Mouse (Mus musculus): ENCODE data around the gene Trp53rkb. TPM values are rescaled to one million over a fixed set of nuclear protein-coding genes. Genes with fewer than 3 reads are reported as not detected.
"Not testable (repeated sequence)": the region's sequence is repeated elsewhere in the genome, so short reads cannot be mapped to it uniquely, and the experiment has no call there.

Trp53rkb gene
- polyA plus RNA-seq (2017; shearing (Covaris generic)) = under 1 TPM; 0.14 to 0.24 TPM

- ATAC-seq = no peak
Measured at GRCm38 (mm10) chr2:166792355-166792754, at the start of gene Trp53rkb. Gene Trp53rkb (plus strand): TSS chr2:166792531.

GRCm38 (mm10) chr2:166743504-166743903, 48.8 kb upstream of the Trp53rkb start:
- ATAC-seq = no peak

- no peak for ATAC-seq
Measured at GRCm38 (mm10) chr2:166744433-166744832, 47.9 kb upstream of the Trp53rkb start.

- ATAC-seq = no peak
Measured at GRCm38 (mm10) chr2:166745849-166746248, 46.5 kb upstream of the Trp53rkb start.

- ATAC-seq = not testable (repeated sequence)
Measured at GRCm38 (mm10) chr2:166746261-166746913, 45.9 kb upstream of the Trp53rkb start.

GRCm38 (mm10) chr2:166750620-166751191, 41.6 kb upstream of the Trp53rkb start:
- ATAC-seq = no peak

GRCm38 (mm10) chr2:166754194-166754593, 38.1 kb upstream of the Trp53rkb start:
- ATAC-seq = no peak

- ATAC-seq = peak; percentile 71
Measured at GRCm38 (mm10) chr2:166754760-166755159, 37.6 kb upstream of the Trp53rkb start.

- no peak for ATAC-seq
Measured at GRCm38 (mm10) chr2:166757969-166758368, 34.4 kb upstream of the Trp53rkb start.

- ATAC-seq = no peak
Measured at GRCm38 (mm10) chr2:166764051-166764450, 28.3 kb upstream of the Trp53rkb start.

- ATAC-seq = no peak
Measured at GRCm38 (mm10) chr2:166767591-166767990, 24.7 kb upstream of the Trp53rkb start.

- ATAC-seq = no peak
Measured at GRCm38 (mm10) chr2:166771396-166771795, 20.9 kb upstream of the Trp53rkb start.

GRCm38 (mm10) chr2:166773587-166773986, 18.7 kb upstream of the Trp53rkb start:
- no peak for ATAC-seq

GRCm38 (mm10) chr2:166774275-166774674, 18.1 kb upstream of the Trp53rkb start:
- ATAC-seq = no peak

- ATAC-seq = peak; percentile 54
Measured at GRCm38 (mm10) chr2:166775357-166775893, 16.9 kb upstream of the Trp53rkb start.

GRCm38 (mm10) chr2:166776272-166776671, 16.1 kb upstream of the Trp53rkb start:
- no peak for ATAC-seq

GRCm38 (mm10) chr2:166779956-166780355, 12.4 kb upstream of the Trp53rkb start:
- no peak for ATAC-seq

GRCm38 (mm10) chr2:166780980-166781578, 11.3 kb upstream of the Trp53rkb start:
- ATAC-seq = peak; percentile 67

- no peak for ATAC-seq
Measured at GRCm38 (mm10) chr2:166784376-166784775, 8.0 kb upstream of the Trp53rkb start.

- peak; percentile 95 for ATAC-seq
Measured at GRCm38 (mm10) chr2:166786353-166787004, 5.9 kb upstream of the Trp53rkb start.

- ATAC-seq = no peak
Measured at GRCm38 (mm10) chr2:166791738-166792137, 593 bp upstream of the Trp53rkb start.

- peak; percentile 94 for ATAC-seq
Measured at GRCm38 (mm10) chr2:166793542-166794214, 1.3 kb downstream of the Trp53rkb start.

All from CD4-positive, CD25-positive, alpha-beta regulatory T cell, adult 4 months (primary cell).